Mouse (Mus musculus): ENCODE results near the gene Map3k11. TPM values are rescaled to one million over a fixed set of nuclear protein-coding genes. Genes with fewer than 3 reads are reported as not detected.

The Map3k11 gene
- polyA plus RNA-seq, 1 experiment, result 73.4 TPM

GRCm38 (mm10) chr19:5715793-5716688, 27.5 kb downstream of the Map3k11 start:
- no peak overlapping the region for H3K27ac ChIP-seq (ENCODE audit: insufficient read depth, low read length)
- no peak for TF ChIP-seq POLR2A (IDR thresholded peaks at IDR 0.05; ENCODE audit: low read depth, low read length)
- no peak for TF ChIP-seq CTCF (IDR thresholded peaks at IDR 0.05; ENCODE audit: extremely low read depth, insufficient read depth, insufficient read length, insufficient replicate concordance)
- peaks cover 38% of the 10 kb centered on the region for H3K36me3 ChIP-seq (ENCODE audit: control insufficient read depth, insufficient read depth, low read length)
- H3K27me3 ChIP-seq (ENCODE audit: control insufficient read depth, insufficient read depth, low read length), result no peaks in the 10 kb centered on the region
- H3K4me1 ChIP-seq (ENCODE audit: control insufficient read depth, insufficient read depth, insufficient read length), result peaks cover 17% of the 10 kb centered on the region; the same call in 1 of the 2 replicates
- no peak overlapping the region for H3K4me3 ChIP-seq (ENCODE audit: extremely low read depth, insufficient read depth, insufficient read length)
- DNase-seq (ENCODE audit: low read depth in 1 of 2, low spot score in 2 of 2), result no peak
- 86% methylated on average over 43 of the region's 43 CpGs for WGBS

- Histone ChIP-seq H3K36me3 (ENCODE audit: control insufficient read depth, insufficient read depth, low read length) (peaks cover 47% of the 10 kb centered on the region), H3K27ac (ENCODE audit: insufficient read depth, low read length) (no peak overlapping the region), H3K4me1 (ENCODE audit: control insufficient read depth, insufficient read depth, insufficient read length) (peaks cover 13% of the 10 kb centered on the region; the same call in 1 of the 2 replicates), H3K4me3 (ENCODE audit: extremely low read depth, insufficient read depth, insufficient read length) (no peak overlapping the region), H3K27me3 (ENCODE audit: control insufficient read depth, insufficient read depth, low read length) (no peaks in the 10 kb centered on the region)
- no peak for DNase-seq (ENCODE audit: low read depth in 1 of 2, low spot score in 2 of 2)
- TF ChIP-seq POLR2A (IDR thresholded peaks at IDR 0.05; ENCODE audit: low read depth, low read length), result no peak
- no peak for TF ChIP-seq CTCF (IDR thresholded peaks at IDR 0.05; ENCODE audit: extremely low read depth, insufficient read depth, insufficient read length, insufficient replicate concordance)
- 88% methylated on average over 10 of the region's 10 CpGs for WGBS
Measured at GRCm38 (mm10) chr19:5716955-5717354, 28.4 kb downstream of the Map3k11 start.

GRCm38 (mm10) chr19:5721233-5721632, 32.7 kb downstream of the Map3k11 start:
- no peak overlapping the region for H3K27ac ChIP-seq (ENCODE audit: insufficient read depth, low read length)
- peaks cover 44% of the 10 kb centered on the region for H3K36me3 ChIP-seq (ENCODE audit: control insufficient read depth, insufficient read depth, low read length)
- peaks cover 7% of the 10 kb centered on the region; the same call in 1 of the 2 replicates for H3K4me1 ChIP-seq (ENCODE audit: control insufficient read depth, insufficient read depth, insufficient read length)
- no peak for DNase-seq (ENCODE audit: low read depth in 1 of 2, low spot score in 2 of 2)
- no peaks in the 10 kb centered on the region for H3K27me3 ChIP-seq (ENCODE audit: control insufficient read depth, insufficient read depth, low read length)
- WGBS, result 97% methylated on average over 6 of the region's 6 CpGs
- no peak overlapping the region for H3K4me3 ChIP-seq (ENCODE audit: extremely low read depth, insufficient read depth, insufficient read length)
- TF ChIP-seq POLR2A (IDR thresholded peaks at IDR 0.05; ENCODE audit: low read depth, low read length) (no peak), CTCF (IDR thresholded peaks at IDR 0.05; ENCODE audit: extremely low read depth, insufficient read depth, insufficient read length, insufficient replicate concordance) (no peak)

GRCm38 (mm10) chr19:5722848-5723425, 34.4 kb downstream of the Map3k11 start:
- DNase-seq (ENCODE audit: low read depth in 1 of 2, low spot score in 2 of 2), result no peak
- Histone ChIP-seq H3K36me3 (ENCODE audit: control insufficient read depth, insufficient read depth, low read length) (peaks cover 40% of the 10 kb centered on the region), H3K4me3 (ENCODE audit: extremely low read depth, insufficient read depth, insufficient read length) (no peak overlapping the region), H3K27ac (ENCODE audit: insufficient read depth, low read length) (peak overlapping the region; percentile 1; the same call in 1 of the 2 replicates), H3K27me3 (ENCODE audit: control insufficient read depth, insufficient read depth, low read length) (no peaks in the 10 kb centered on the region), H3K4me1 (ENCODE audit: control insufficient read depth, insufficient read depth, insufficient read length) (peaks cover 15% of the 10 kb centered on the region; the same call in 1 of the 2 replicates)
- WGBS, result 82% methylated on average over 7 of the region's 7 CpGs
- TF ChIP-seq POLR2A (IDR thresholded peaks at IDR 0.05; ENCODE audit: low read depth, low read length) (no peak), CTCF (IDR thresholded peaks at IDR 0.05; ENCODE audit: extremely low read depth, insufficient read depth, insufficient read length, insufficient replicate concordance) (no peak)

GRCm38 (mm10) chr19:5723934-5724548, 35.5 kb downstream of the Map3k11 start:
- TF ChIP-seq CTCF (IDR thresholded peaks at IDR 0.05; ENCODE audit: extremely low read depth, insufficient read depth, insufficient read length, insufficient replicate concordance) (no peak), POLR2A (IDR thresholded peaks at IDR 0.05; ENCODE audit: low read depth, low read length) (no peak)
- DNase-seq (ENCODE audit: low read depth in 1 of 2, low spot score in 2 of 2), result no peak
- Histone ChIP-seq H3K27me3 (ENCODE audit: control insufficient read depth, insufficient read depth, low read length) (no peaks in the 10 kb centered on the region), H3K27ac (ENCODE audit: insufficient read depth, low read length) (peak overlapping the region; percentile 90), H3K36me3 (ENCODE audit: control insufficient read depth, insufficient read depth, low read length) (peaks cover 33% of the 10 kb centered on the region), H3K4me3 (ENCODE audit: extremely low read depth, insufficient read depth, insufficient read length) (peak overlapping the region; percentile 83), H3K4me1 (ENCODE audit: control insufficient read depth, insufficient read depth, insufficient read length) (peaks cover 23% of the 10 kb centered on the region; the same call in 1 of the 2 replicates)
- 38% methylated on average over 4 of the region's 4 CpGs for WGBS

GRCm38 (mm10) chr19:5724549-5724941, 36.0 kb downstream of the Map3k11 start:
- Histone ChIP-seq H3K36me3 (ENCODE audit: control insufficient read depth, insufficient read depth, low read length) (peaks cover 28% of the 10 kb centered on the region), H3K27me3 (ENCODE audit: control insufficient read depth, insufficient read depth, low read length) (no peaks in the 10 kb centered on the region), H3K4me3 (ENCODE audit: extremely low read depth, insufficient read depth, insufficient read length) (peak overlapping the region; percentile 83), H3K4me1 (ENCODE audit: control insufficient read depth, insufficient read depth, insufficient read length) (peaks cover 23% of the 10 kb centered on the region; the same call in 1 of the 2 replicates), H3K27ac (ENCODE audit: insufficient read depth, low read length) (peak overlapping the region; percentile 90)
- TF ChIP-seq CTCF (IDR thresholded peaks at IDR 0.05; ENCODE audit: extremely low read depth, insufficient read depth, insufficient read length, insufficient replicate concordance) (no peak), POLR2A (IDR thresholded peaks at IDR 0.05; ENCODE audit: low read depth, low read length) (no peak)
- DNase-seq (ENCODE audit: low read depth in 1 of 2, low spot score in 2 of 2), result peak in 1 of 2 experiments; percentile 70
- 7% methylated on average over 7 of the region's 7 CpGs for WGBS
